Mouse (Mus musculus) E14TG2a.4 (cell line): ENCODE measurements at regions not wholly inside any gene's neighbourhood (a gene's known extent, or its start where the extent isn't known, plus 50 kb on each side); places are given as distances from the start of the nearest gene placed in this dataset.

Experiments
- H3K27me3 ChIP-seq: 2 replicates; pipeline ENCODE4 v1.6.1; 2014; ENCODE audit warnings: low read length, control low read depth; ENCODE audit not compliant: insufficient read depth
- H3K36me3 ChIP-seq: 2 replicates; pipeline ENCODE4 v1.6.1; 2014; ENCODE audit warnings: low read length, control low read depth; ENCODE audit not compliant: insufficient read depth
- H3K4me1 ChIP-seq: replicated peaks from 2 replicates; pipeline ENCODE4 v1.6.1; 2014; ENCODE audit warnings: low read depth, low read length, control low read depth
- H3K4me3 ChIP-seq: replicated peaks from 2 replicates; pipeline ENCODE4 v1.5.1; 2014; ENCODE audit warnings: mild to moderate bottlenecking, low read length
- H3K9me3 ChIP-seq: 2 replicates; pipeline ENCODE4 v1.6.1; 2014; ENCODE audit warnings: low read length, control low read depth
- CTCF ChIP-seq: conservative IDR thresholded peaks from 2 replicates; pipeline ENCODE4 v1.5.1; 2014; ENCODE audit warnings: low read length
- NANOG ChIP-seq: IDR thresholded peaks from 2 replicates; pipeline ENCODE4 v1.6.1; 2014; ENCODE audit warnings: borderline replicate concordance, low read length, mixed read lengths
- POU5F1 ChIP-seq: IDR thresholded peaks from 2 replicates; pipeline ENCODE4 v1.6.1; 2014; ENCODE audit warnings: low read length, borderline replicate concordance

- H3K27me3 ChIP-seq, result no peaks in the 10 kb centered on the region
- H3K9me3 ChIP-seq, result 0 out of 2 replicates have a peak, but pooled peaks cover 8% of the 10 kb centered on the region
- H3K36me3 ChIP-seq, result no peaks in the 10 kb centered on the region
- no peaks in the 10 kb centered on the region for H3K4me1 ChIP-seq
- H3K4me3 ChIP-seq, result no peak overlapping the region
- no peak for TF ChIP-seq POU5F1
Measured at GRCm38 (mm10) chr6:96000011-96000476, 112.9 kb upstream of the Fam19a1 start.

- Histone ChIP-seq H3K4me1 (no peaks in the 10 kb centered on the region), H3K9me3 (no peaks in the 10 kb centered on the region), H3K4me3 (no peak overlapping the region), H3K27me3 (no peaks in the 10 kb centered on the region), H3K36me3 (no peaks in the 10 kb centered on the region)
- TF ChIP-seq CTCF, result no peak
- no peak for TF ChIP-seq NANOG
- no peak for TF ChIP-seq POU5F1
Measured at GRCm38 (mm10) chr6:96011299-96011698, 101.7 kb upstream of the Fam19a1 start.

GRCm38 (mm10) chr6:96028022-96028704 is 84.8 kb upstream of the Fam19a1 start:
- no peaks in the 10 kb centered on the region for H3K36me3 ChIP-seq
- no peaks in the 10 kb centered on the region for H3K4me1 ChIP-seq
- H3K27me3 ChIP-seq, result no peaks in the 10 kb centered on the region
- H3K9me3 ChIP-seq, result no peaks in the 10 kb centered on the region
- TF ChIP-seq POU5F1 (no peak), CTCF (no peak), NANOG (no peak)
- H3K4me3 ChIP-seq, result no peak overlapping the region

- Histone ChIP-seq H3K4me1 (no peaks in the 10 kb centered on the region), H3K36me3 (no peaks in the 10 kb centered on the region), H3K9me3 (no peaks in the 10 kb centered on the region), H3K4me3 (no peak overlapping the region), H3K27me3 (no peaks in the 10 kb centered on the region)
- TF ChIP-seq CTCF (no peak), POU5F1 (no peak), NANOG (no peak)
Measured at GRCm38 (mm10) chr6:96043711-96044110, 69.2 kb upstream of the Fam19a1 start.

- TF ChIP-seq CTCF (no peak), POU5F1 (no peak), NANOG (no peak)
- H3K36me3 ChIP-seq, result no peaks in the 10 kb centered on the region
- H3K9me3 ChIP-seq, result no peaks in the 10 kb centered on the region
- no peaks in the 10 kb centered on the region for H3K4me1 ChIP-seq
- H3K27me3 ChIP-seq, result no peaks in the 10 kb centered on the region
- H3K4me3 ChIP-seq, result no peak overlapping the region
Measured at GRCm38 (mm10) chr6:96053476-96053875, 59.5 kb upstream of the Fam19a1 start.

GRCm38 (mm10) chr6:96057011-96057410 is 55.9 kb upstream of the Fam19a1 start:
- Histone ChIP-seq H3K36me3 (no peaks in the 10 kb centered on the region), H3K4me1 (no peaks in the 10 kb centered on the region), H3K27me3 (no peaks in the 10 kb centered on the region), H3K9me3 (no peaks in the 10 kb centered on the region), H3K4me3 (no peak overlapping the region)
- TF ChIP-seq NANOG, result no peak
- TF ChIP-seq CTCF, result no peak
- TF ChIP-seq POU5F1, result no peak

- H3K36me3 ChIP-seq, result no peaks in the 10 kb centered on the region
- H3K4me3 ChIP-seq, result no peak overlapping the region
- no peak for TF ChIP-seq POU5F1
- TF ChIP-seq CTCF, result no peak
- no peak for TF ChIP-seq NANOG
- H3K9me3 ChIP-seq, result no peaks in the 10 kb centered on the region
- H3K27me3 ChIP-seq, result no peaks in the 10 kb centered on the region
- no peaks in the 10 kb centered on the region for H3K4me1 ChIP-seq
Measured at GRCm38 (mm10) chr6:96057575-96058159, 55.3 kb upstream of the Fam19a1 start.

- H3K9me3 ChIP-seq, result no peaks in the 10 kb centered on the region
- no peaks in the 10 kb centered on the region for H3K27me3 ChIP-seq
- no peak for TF ChIP-seq NANOG
- no peak for TF ChIP-seq POU5F1
- TF ChIP-seq CTCF, result no peak
- H3K36me3 ChIP-seq, result no peaks in the 10 kb centered on the region
- H3K4me1 ChIP-seq, result no peaks in the 10 kb centered on the region
- H3K4me3 ChIP-seq, result no peak overlapping the region
Measured at GRCm38 (mm10) chr6:96061979-96062378, 51.0 kb upstream of the Fam19a1 start.
